Mouse (Mus musculus) CD4-positive, CD25-positive, alpha-beta regulatory T cell, adult 2 months (primary cell): ENCODE measurements around the gene Prcd.

Experiments used
- DNase-seq: peaks from one replicate; pipeline ENCODE4 v3.0.0-alpha.2; 2012; ENCODE audit warnings: low read depth, low spot score

Gene Prcd

GRCm38 (mm10) chr11:116687897-116688296 lies 34.6 kb downstream of the Prcd start:
- DNase-seq = peak; percentile 60

GRCm38 (mm10) chr11:116689622-116690021 lies 36.3 kb downstream of the Prcd start:
- DNase-seq = no peak

GRCm38 (mm10) chr11:116690701-116691575 lies 37.6 kb downstream of the Prcd start:
- no peak for DNase-seq

DNA sequence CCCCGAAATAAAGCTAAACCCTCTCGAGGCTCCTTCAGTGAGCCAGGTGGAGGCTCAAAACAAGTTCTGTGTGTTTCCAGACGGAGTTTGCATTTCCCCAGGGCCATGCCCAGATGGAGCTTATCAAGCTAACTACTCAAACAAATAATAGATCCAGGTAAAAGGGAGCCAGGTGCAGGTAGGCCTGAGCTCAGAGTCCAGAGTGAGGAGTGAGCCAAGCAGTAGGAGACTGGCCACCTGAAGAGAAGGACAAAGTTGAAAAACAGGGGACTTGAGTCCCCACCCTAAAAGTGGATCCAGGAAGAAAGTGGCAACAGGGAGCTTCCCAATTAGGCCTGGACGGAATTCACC lies 40.5 kb downstream of the Prcd start:
- DNase-seq = no peak

GRCm38 (mm10) chr11:116694250-116695193 lies 41.2 kb downstream of the Prcd start:
- DNase-seq = no peak

DNA sequence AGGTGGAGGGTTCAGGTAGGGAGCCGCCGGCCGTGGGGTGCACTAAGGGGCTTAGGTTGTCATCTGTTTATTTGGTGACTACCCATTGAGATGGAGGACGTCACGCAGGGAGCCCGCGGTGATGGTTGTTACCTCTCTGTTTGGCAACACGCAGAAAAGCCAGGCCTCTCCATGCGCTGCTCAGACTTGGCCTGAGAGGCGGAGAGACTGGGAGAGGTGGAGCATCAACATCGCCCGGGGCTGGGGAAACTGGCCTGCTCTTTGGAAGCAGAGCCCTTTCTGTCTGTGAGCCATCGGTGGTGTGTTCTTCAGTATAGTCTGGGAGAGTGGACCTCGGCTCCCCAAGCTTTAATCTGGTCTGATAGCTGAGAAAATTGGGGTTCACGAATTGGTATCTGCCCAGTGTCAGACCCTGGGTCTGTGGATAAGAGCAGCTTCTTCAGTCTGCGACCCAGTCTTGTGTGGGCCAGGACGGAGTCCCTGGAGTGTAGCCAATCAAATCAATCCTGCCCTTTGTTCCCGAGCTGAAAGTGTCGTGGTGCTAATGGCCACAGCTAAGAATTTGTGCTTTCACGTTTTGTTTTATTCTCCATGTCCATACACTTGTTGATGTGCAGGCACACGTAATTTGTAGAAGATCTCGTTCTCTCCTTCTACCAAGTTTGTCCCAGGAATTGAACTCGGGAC lies 42.0 kb downstream of the Prcd start:
- DNase-seq = no peak

- DNase-seq = no peak
Measured at GRCm38 (mm10) chr11:116696426-116696825, 43.1 kb downstream of the Prcd start.

- DNase-seq = no peak
Measured at GRCm38 (mm10) chr11:116697521-116697920, 44.2 kb downstream of the Prcd start.

GRCm38 (mm10) chr11:116701377-116701841 lies 48.1 kb downstream of the Prcd start:
- DNase-seq = no peak

GRCm38 (mm10) chr11:116704336-116705035 lies 51.2 kb downstream of the Prcd start:
- DNase-seq = no peak

DNA sequence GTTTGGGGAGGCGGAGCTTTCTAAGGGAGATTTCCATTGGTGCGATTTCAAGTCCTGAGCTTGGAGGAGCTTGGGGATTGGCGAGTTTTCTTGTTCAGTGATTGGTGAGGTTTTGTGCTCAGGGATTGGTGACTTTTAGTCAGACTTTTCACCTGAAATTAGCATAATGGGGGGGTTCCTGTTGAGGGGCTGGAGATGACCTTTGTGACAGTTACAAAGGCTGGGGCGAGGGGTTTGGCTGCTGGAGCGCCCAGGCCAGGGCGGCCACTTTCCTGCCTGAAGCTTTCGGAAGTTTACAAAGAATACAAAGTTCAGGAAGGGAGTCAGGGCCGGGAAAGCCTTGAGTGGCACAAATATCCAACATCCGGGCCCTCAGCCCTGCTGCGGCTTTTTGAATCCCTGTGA lies 51.9 kb downstream of the Prcd start:
- DNase-seq = no peak

GRCm38 (mm10) chr11:116706363-116706762 lies 53.0 kb downstream of the Prcd start:
- no peak for DNase-seq

DNA sequence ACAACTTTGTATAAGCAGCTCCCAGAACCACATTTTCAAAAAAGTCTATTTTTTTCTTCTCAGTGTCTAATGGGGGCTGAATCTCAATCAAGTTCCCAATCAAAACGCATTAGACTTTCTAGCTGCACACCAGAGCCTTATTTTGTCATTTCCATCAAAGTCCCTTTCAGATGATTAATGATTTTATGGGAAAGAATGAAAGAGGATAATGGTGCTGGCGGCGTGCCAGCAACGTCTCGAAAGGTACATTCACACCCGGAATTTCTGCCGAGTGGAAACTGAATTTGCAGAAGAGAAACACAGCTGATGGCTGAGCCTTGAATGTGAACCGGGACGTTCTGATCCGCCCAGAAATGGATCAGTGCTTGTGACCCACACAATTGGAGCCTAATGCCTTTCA lies 56.8 kb downstream of the Prcd start:
- DNase-seq = no peak

GRCm38 (mm10) chr11:116710793-116711192 lies 57.5 kb downstream of the Prcd start:
- no peak for DNase-seq

DNA sequence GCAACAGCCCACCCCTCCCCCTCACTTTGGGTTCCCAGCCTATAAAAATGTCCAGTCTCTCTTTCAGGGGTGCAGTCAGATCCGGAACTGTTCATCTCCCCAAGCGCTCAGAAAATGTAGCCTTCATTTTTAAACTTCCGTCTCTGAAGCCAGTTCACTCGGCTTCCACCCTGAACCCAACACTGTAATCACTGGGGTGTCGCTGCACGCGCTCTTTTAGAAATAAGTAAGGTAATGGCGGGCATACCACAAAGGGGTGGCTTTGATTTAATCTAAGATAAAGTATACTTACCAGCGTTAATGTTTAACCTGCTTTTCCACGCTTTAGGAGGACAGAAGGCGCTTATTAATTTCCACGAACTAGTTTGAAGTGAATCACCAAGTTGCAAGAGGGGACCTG lies 60.7 kb downstream of the Prcd start:
- no peak for DNase-seq
